Mouse (Mus musculus) spleen, adult 2 months (tissue): Measurements from ENCODE around the gene Nup160.

Experiments
- CTCF ChIP-seq: fragments of 200-500 bp; IDR thresholded peaks from 2 replicates; pipeline ENCODE4 v1.5.1; 2011; ENCODE audit warnings: mild to moderate bottlenecking, inconsistent platforms; ENCODE audit not compliant: insufficient read depth, insufficient read length, insufficient replicate concordance; ENCODE audit errors: extremely low read depth
- POLR2A ChIP-seq: fragments of 200-500 bp; IDR thresholded peaks from 2 replicates; pipeline ENCODE4 v1.6.1; 2011; ENCODE audit warnings: low read depth, low read length, inconsistent platforms

GRCm38 (mm10) chr2:90745740-90746537 is 68.9 kb downstream of the Nup160 start:
- TF ChIP-seq CTCF (no peak), POLR2A (no peak)
